ENCODE assay signal across 22 mouse cellular contexts in the genomic region with DNA sequence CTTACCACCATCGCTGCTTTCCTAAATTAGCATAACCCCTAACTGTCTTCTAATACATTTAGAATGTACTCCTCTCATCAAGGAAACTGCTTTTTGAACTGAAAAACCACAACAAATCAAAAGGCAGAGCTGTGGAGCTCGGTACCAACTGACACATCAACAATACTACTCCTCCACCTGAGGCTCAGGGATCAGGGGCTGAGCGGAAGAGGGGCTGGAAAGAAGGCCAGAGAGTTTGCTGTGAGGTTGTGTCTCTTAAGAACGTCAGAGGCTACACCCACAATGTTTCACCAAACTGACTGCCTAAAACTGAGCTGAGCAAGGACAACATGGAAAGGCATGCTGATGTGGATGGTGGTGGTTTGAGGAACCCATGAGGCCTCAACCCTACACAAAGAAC.
DNase-seq lines count a peak whose midpoint lies in the region; ATAC-seq lines count a peak whose summit lies in the region.
"Had no signal": no experiment of that assay in that cellular context is flagged by ENCODE, and none has a peak within 500 bp of the region (broad histone marks: within the 10 kb centered on the region; RNA-seq: fewer than 3 reads in every experiment).

No protein-coding gene starts in this region.

- H3K4me3 ChIP-seq in liver, embryonic 11.5 days (ENCODE audit: low read depth, low read length), result no peak overlapping the region
- H3K4me3 ChIP-seq: embryonic facial prominence, embryonic 13.5 days; erythroblast, embryonic 14.5 days; forebrain, embryonic 12.5 days; limb, embryonic 10.5 days; midbrain, embryonic 15.5 days; myocyte had no signal

- no peak overlapping the region for H3K4me2 ChIP-seq in liver, embryonic 11.5 days
- H3K4me2 ChIP-seq: embryonic facial prominence, embryonic 13.5 days; forebrain, embryonic 12.5 days; midbrain, embryonic 15.5 days had no signal

- WGBS in liver, embryonic 11.5 days, result 75% methylated on average over 4 of the region's 4 CpGs

- no peaks in the 10 kb centered on the region for H3K36me3 ChIP-seq in liver, embryonic 11.5 days (ENCODE audit: control insufficient read depth, insufficient read depth, low read length)
- H3K36me3 ChIP-seq: embryonic facial prominence, embryonic 13.5 days; forebrain, embryonic 12.5 days; limb, embryonic 10.5 days; midbrain, embryonic 15.5 days had no signal

- no peak for ATAC-seq in granulocyte monocyte progenitor cell, adult 5-6 weeks (replicated peaks; ENCODE audit: poor library complexity, severe bottlenecking)
- no peak for ATAC-seq in liver, embryonic 11.5 days (replicated peaks; ENCODE audit: low FRiP score)
- ATAC-seq: hindbrain, postnatal 0 days; midbrain, embryonic 15.5 days had no signal

- H3K9ac ChIP-seq in liver, embryonic 11.5 days (ENCODE audit: low read depth, low read length), result no peak overlapping the region
- H3K9ac ChIP-seq: embryonic facial prominence, embryonic 13.5 days; forebrain, embryonic 12.5 days; midbrain, embryonic 15.5 days had no signal

- H3K27ac ChIP-seq in liver, embryonic 11.5 days (ENCODE audit: low read depth, low read length), result no peak overlapping the region
- H3K27ac ChIP-seq: embryonic facial prominence, embryonic 13.5 days; forebrain, embryonic 12.5 days; hindbrain, postnatal 0 days; kidney, postnatal 0 days; limb, embryonic 10.5 days; midbrain, embryonic 15.5 days had no signal

- DNase-seq in CD4-positive, CD25-positive, alpha-beta regulatory T cell, adult 2 months (ENCODE audit: low read depth, low spot score), result peak; percentile 68
- peak; percentile 77 for DNase-seq in T-cell, adult 2 months (ENCODE audit: low spot score)
- DNase-seq in thymus, adult 18-20 months, result peak; percentile 49 to 78
- peak; percentile 64 to 79 for DNase-seq in thymus, postnatal 36 days
- DNase-seq in kidney, adult 8-10 months, result no peak
- DNase-seq in liver, embryonic 11.5 days (ENCODE audit: low spot score), result no peak
- DNase-seq: adrenal gland, adult 2 months; cerebellum, adult 11-12 months; cerebellum, postnatal 14 days; gastrocnemius, postnatal 25 days; kidney, adult 18-20 months; liver; lung, postnatal 4 days had no signal

- no peaks in the 10 kb centered on the region; the same call in 1 of the 2 replicates for H3K4me1 ChIP-seq in liver, embryonic 11.5 days (replicated peaks; ENCODE audit: control insufficient read depth, insufficient read depth, low read length)
- H3K4me1 ChIP-seq: embryonic facial prominence, embryonic 13.5 days; forebrain, embryonic 12.5 days; limb, embryonic 10.5 days; midbrain, embryonic 15.5 days had no signal

- H3K27me3 ChIP-seq in liver, embryonic 11.5 days (replicated peaks; ENCODE audit: control insufficient read depth, insufficient read depth, low read length), result no peaks in the 10 kb centered on the region
- H3K27me3 ChIP-seq: embryonic facial prominence, embryonic 13.5 days; forebrain, embryonic 12.5 days; midbrain, embryonic 15.5 days had no signal

- no peaks in the 10 kb centered on the region for H3K9me3 ChIP-seq in liver, embryonic 11.5 days (ENCODE audit: control insufficient read depth, low read length)
- H3K9me3 ChIP-seq: embryonic facial prominence, embryonic 13.5 days; forebrain, embryonic 12.5 days; limb, embryonic 10.5 days; midbrain, embryonic 15.5 days had no signal

Comparison
In these comparisons a context has a peak if more than half of its experiments do, and no peak if none do; other contexts are left out.
1. DNase-seq: peak in CD4-positive, CD25-positive, alpha-beta regulatory T cell, adult 2 months (single experiment), T-cell, adult 2 months (single experiment), thymus, adult 18-20 months (2 of 2) and thymus, postnatal 36 days (2 of 2); none in kidney, adult 8-10 months (0 of 2) and liver, embryonic 11.5 days (single experiment).